Mouse (Mus musculus) megakaryocyte progenitor cell, adult 5-6 weeks (primary cell): ENCODE measurements around the gene Runx1. TPM values are rescaled to one million over a fixed set of nuclear protein-coding genes. Genes with fewer than 3 reads are reported as not detected.

Experiments used
- ATAC-seq: replicated peaks from 2 replicates; pipeline ENCODE4 v1.8.0; 2016; ENCODE audit warnings: mild to moderate bottlenecking, moderate TSS enrichment, inconsistent platforms; ENCODE audit not compliant: poor library complexity
- total RNA-seq, 2 experiments: library from RNA; stranded (forward) in 1 of 2; stranded (reverse) in 1 of 2; fragments of 157-497, 149-512 nt in 1 of 2; fragments of 200-1000 nt in 1 of 2; gene quantifications; 2 replicates each; pipeline versions ENCODE4 v1.2.3 to v1.2.4; 2015 to 2017

Runx1 gene
- total RNA-seq, 2 experiments from 2014 or later: 51.3 to 107 TPM

GRCm38 (mm10) chr16:92800845-92801244 is 25.1 kb downstream of the Runx1 start:
- peak; percentile 43 for ATAC-seq

- no peak for ATAC-seq
These were observed 26.0 kb downstream of the Runx1 start for GRCm38 (mm10) chr16:92799940-92800339.

- ATAC-seq: no peak
These were observed 31.8 kb downstream of the Runx1 start for GRCm38 (mm10) chr16:92794197-92794596.

- ATAC-seq: peak; percentile 15
These were observed 32.2 kb downstream of the Runx1 start for GRCm38 (mm10) chr16:92793741-92794140.

GRCm38 (mm10) chr16:92792905-92793304 is 33.0 kb downstream of the Runx1 start:
- ATAC-seq: peak; percentile 71

- ATAC-seq: no peak
These were observed 35.3 kb downstream of the Runx1 start for GRCm38 (mm10) chr16:92790601-92791000.

GRCm38 (mm10) chr16:92789840-92790239 is 36.1 kb downstream of the Runx1 start:
- no peak for ATAC-seq

- no peak for ATAC-seq
These were observed 37.5 kb downstream of the Runx1 start for GRCm38 (mm10) chr16:92788446-92788845.

GRCm38 (mm10) chr16:92786883-92787321 is 39.0 kb downstream of the Runx1 start:
- ATAC-seq: peak; percentile 49

GRCm38 (mm10) chr16:92786276-92786882 is 39.6 kb downstream of the Runx1 start:
- no peak for ATAC-seq

- ATAC-seq: 0 out of 2 replicates have a peak, but pooled peaks have one; percentile 2
These were observed 42.3 kb downstream of the Runx1 start for GRCm38 (mm10) chr16:92783651-92784131.

- peak; percentile 25; the same call in 1 of the 2 replicates for ATAC-seq
These were observed 43.5 kb downstream of the Runx1 start for GRCm38 (mm10) chr16:92782408-92782807.

- no peak for ATAC-seq
These were observed 46.0 kb downstream of the Runx1 start for GRCm38 (mm10) chr16:92779896-92780435.

GRCm38 (mm10) chr16:92779175-92779574 is 46.8 kb downstream of the Runx1 start:
- ATAC-seq: no peak

- no peak for ATAC-seq
These were observed 47.7 kb downstream of the Runx1 start for GRCm38 (mm10) chr16:92778096-92778780.

- no peak for ATAC-seq
These were observed 58.1 kb downstream of the Runx1 start for GRCm38 (mm10) chr16:92767862-92768261.

GRCm38 (mm10) chr16:92767423-92767822 is 58.5 kb downstream of the Runx1 start:
- ATAC-seq: no peak

- ATAC-seq: peak; percentile 88
These were observed 61.1 kb downstream of the Runx1 start for GRCm38 (mm10) chr16:92764741-92765396.

- ATAC-seq: no peak
These were observed 62.3 kb downstream of the Runx1 start for GRCm38 (mm10) chr16:92763666-92764065.

GRCm38 (mm10) chr16:92761968-92762521 is 63.9 kb downstream of the Runx1 start:
- ATAC-seq: peak; percentile 13

- ATAC-seq: no peak
These were observed 65.9 kb downstream of the Runx1 start for GRCm38 (mm10) chr16:92760091-92760490.
